Mouse (Mus musculus): ENCODE measurements at regions not wholly inside any gene's neighbourhood (a gene's known extent, or its start where the extent isn't known, plus 50 kb on each side); places are given as distances from the start of the nearest gene placed in this dataset.

DNA sequence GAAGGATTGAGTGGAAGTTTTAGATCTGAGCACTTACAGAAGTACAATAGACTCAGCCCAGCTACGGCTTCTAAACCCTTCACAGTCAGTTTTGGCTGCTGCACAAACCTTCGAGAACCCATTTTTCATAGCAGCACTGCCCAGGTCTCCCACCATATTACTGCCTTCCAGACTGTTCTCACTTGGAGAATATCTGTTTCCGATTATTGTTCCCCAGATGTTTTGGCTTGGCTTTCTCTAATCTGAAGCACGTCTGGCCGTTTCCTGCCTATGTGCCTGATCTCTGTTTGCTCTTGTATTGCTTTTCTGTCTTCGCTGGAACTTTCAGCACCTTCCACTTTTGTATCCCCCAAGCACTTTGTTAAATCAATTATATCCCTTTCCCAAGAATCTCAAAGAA lies 368.0 kb downstream of the Mllt3 start:
- no peak for DNase-seq

DNA sequence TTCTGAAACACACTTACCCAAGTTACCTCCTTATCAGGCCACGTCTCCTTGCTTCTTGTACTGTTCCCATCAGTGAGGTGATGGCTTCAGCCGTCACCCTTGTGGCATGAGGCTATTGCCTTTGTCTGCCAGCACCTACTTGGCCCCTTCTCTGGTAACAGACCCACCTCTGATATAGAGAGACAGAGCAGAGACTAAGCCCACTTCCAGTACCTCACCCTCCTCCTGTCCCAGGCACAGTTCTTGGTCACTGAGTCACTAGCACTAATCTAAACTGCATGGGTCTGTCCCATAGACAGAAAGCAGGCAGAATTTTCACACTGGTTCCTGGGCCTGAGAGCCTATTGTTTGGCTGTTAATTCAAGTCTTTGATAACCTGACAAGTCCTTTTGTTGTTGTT lies 370.3 kb downstream of the Mllt3 start:
- no peak for DNase-seq

DNA sequence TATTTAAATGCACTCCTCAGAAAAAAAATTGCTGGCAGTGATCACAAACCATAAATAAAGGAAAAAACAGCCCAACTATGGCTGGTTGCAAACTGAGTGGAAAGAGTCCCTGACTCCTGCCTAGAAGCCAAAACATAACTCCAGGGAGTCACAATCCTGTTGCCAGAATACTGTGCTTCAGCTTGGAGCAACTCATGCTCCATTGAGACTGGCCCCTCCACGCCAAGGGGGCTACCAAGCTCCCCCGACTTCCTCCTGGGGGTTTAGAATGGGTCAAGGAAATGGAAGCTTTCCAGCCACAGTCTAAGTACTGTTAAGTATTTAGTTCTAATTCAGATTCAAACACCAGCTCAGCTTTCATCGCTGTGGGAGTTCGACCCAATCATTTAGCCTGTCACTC lies 374.8 kb downstream of the Mllt3 start:
- no peak for DNase-seq

DNA sequence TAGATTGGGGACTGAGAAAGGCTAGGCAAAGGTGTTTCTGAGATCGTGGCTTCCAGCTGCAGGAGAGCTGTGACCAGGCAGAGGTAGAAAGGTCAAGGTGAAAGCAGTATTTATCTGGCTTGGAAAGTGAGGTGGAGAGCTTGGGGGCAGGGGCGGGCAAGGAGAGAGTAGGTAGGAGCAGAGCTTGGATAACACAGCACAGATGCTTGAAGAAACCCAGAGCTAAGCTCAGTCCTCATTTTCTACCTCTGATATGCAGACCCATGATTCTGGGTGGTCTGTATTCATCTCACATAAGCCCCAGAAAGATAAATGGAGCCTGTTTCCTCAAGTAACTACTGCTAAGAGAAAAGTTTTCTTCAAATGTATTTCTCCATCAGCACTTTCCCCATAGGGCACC lies 375.3 kb downstream of the Mllt3 start:
- no peak for DNase-seq

DNA sequence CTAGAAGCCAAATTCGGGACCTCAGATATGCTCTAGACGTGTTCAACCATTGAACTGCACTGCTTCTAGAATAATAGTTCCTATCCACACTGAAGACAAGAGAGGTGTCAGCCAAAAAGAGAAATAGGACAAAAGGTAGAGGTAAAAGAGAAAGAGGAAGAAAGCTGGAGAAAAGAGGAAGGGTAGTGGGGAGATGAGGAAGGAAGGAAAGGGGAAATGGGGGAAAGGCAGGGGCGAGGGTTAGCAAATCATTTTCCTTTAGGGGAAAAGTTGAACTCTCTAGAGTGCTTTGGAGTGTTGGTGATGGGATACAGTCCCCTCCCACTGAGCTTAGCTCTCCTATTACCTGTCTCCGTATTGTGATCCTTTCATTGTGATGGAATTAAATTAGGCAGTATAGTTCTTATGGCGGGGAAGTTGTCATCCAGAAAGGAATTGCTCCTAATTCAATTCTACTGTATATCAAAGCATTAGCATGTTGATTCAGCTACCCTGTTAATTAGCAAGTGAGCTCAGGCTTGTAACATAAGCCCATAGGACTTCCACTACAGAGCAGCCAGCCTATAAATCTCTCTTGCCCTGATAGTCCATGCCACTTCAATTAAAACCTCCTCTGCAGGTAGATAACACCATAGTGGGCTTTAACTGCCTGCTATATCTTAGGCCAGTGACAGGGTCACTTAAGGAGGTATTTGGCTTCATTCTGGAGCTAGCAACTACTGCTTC lies 379.6 kb downstream of the Mllt3 start:
- DNase-seq: no peak

DNA sequence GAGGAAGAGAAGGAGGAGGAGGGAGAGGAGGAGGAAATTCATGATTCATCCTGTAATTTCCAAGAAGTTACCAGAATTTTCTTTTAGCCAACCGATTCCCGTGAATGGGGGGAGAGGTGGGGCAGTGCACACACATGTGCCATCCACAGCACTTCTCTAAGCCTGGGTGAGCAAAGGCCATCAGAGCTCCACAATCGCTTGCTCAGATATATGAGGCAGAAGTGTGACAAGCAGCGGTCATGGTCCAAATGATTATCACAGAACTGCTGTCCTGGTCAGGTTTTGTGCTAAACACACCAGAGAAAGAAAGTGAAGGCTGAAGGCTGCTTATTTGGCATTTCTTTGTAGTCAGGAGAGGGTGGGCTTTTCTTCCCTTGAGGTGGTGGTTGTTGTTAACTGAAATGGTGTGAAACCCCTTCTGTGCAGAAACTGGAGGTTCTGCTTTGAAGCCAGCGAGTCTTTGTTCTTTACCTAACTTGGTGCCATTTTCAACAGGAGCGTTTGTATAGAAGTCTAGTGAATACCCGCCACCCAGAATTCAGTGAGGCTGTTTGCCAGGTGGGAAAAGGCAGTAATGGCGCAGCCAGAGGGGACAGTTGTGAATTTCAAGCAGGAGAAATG lies 380.7 kb downstream of the Mllt3 start:
- no peak for DNase-seq

DNA sequence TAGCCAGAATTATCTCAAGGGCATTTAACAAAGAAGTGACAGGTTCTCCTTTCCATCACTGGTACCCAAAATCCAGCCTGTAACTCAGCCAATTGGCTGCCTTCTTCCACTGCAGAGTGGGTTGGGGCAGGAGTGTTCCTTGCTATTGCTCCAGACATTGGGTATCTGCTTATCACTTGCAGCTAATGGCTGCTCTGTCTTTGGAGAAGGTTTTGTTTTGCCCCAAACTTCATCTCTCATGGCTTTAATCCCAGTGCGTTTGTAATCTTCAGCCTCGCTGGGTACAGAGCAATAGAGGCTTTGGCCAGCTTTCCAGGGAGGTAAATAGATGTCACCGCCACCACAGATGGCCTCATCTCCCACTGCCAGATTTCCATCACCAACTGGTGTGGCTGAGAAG lies 381.9 kb downstream of the Mllt3 start:
- DNase-seq: no peak

DNA sequence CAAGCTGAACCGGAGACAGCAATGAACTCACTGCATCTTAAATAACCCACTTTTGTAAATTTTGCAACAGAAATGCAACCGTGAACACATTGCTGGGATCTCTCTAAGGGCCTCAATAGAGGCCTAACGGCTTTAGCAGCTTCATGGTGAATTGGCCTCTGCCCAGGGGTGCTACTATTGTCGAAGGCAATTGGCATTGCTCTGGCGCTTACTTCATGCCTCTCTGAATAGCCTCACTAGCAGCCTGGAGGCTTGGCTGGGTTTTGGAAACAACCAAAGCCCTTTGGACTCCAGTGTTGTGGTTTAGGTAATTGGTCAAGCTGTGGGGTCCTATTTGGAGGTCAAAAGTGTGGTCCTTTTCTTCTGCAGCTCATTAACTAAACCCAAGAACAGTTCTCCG lies 382.3 kb downstream of the Mllt3 start:
- no peak for DNase-seq

DNA sequence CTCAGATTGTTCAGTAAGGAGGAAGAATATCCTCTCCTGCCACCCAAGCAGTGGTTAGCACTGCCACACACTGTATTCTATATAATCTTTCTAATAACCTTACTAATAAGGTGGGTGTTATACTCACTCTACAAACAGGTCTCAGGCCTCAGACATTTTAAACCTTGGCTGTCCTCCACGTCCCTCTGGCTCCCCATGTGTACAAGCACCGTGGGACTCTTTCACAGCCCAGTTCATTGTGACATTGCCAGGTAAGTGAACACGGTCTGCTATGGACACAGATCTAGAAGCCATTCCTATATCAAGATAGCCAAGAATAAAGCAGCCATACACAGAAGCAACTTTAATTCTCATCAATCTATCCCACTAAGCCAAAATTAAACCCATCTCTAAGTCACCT lies 382.8 kb downstream of the Mllt3 start:
- DNase-seq: no peak

DNA sequence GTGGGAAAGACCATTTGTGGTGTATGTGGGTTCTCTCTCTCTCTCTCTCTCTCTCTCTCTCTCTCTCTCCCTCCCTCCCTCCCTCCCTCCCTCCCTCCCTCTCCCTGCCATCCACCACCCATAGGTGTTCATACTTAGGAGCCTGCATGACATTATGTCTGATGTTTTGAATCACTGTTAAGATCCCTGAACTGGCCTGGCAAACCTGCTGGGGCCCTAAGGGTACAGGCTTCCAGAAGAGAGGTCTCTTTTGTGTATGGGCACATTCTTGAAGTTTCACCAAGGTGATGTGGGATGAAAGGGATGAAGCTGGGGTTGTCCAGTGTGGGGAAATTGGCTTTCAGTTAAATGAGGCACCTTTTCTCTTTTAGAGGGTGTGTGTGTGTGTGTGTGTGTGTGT lies 384.2 kb downstream of the Mllt3 start:
- no peak for DNase-seq

DNA sequence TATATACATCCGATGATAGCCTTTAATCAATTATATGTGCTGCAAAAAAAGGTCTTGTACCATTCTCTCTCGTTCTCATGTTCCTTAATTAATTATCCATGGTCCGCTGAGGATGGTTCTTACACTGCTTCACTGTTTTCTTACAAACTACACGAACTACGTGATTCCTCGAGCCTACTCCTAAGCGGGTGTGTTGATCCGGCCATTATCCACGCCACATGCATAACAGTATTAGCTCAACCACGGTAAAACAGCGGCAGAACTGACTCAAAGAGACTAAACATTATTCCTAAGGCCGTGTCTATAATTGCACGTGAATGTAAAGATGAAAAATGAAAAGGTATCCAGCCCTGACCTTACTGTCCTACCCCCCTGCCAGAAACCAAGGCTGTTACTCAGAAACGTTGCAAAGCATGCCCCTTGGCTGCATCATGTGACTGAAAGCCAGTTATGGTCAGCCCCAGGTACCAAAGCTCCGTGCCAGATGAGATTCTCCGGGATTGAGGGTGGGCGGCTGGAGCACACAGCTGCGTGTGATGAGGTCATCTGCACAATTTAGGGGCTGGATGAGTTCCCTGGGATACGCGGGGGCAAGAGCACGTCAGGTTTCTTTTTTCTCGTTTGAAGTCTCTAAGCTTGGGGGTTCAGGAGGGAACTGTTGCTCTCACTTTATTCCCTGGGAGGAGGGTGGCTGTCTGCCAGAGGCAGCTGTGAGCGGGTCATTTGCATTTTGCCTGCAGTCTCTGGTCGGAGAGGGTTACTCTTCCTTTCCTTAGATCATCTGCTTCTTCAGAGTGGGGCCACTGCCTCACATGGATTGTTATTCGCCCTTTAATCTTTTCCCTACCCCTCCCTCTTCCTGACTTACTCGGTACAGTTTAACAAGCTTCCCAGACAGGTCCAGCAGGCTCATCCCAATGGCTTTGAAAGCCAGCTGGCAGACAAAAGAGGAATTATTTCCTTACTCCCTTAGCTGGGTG lies 384.9 kb downstream of the Mllt3 start:
- peak; percentile 47 for DNase-seq

DNA sequence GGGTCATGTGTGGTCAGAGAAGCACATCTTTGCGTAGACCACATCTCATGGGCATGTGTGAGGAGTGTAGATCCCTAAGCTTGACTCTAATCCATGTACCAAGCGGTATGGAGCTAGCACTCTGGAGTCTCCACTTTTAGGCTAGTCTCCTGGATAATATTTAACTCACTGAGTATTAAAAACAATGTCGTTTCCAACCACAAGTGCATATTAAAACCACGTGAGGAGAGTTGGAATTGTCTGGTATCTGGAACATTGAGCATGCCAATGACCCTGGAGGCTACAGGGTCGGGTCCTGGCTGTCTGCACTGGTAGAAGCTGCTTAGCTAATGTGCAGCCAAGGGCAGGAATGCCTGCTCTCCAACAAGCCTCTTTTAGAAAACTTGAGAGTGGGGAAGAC lies 391.2 kb downstream of the Mllt3 start:
- DNase-seq: no peak

DNA sequence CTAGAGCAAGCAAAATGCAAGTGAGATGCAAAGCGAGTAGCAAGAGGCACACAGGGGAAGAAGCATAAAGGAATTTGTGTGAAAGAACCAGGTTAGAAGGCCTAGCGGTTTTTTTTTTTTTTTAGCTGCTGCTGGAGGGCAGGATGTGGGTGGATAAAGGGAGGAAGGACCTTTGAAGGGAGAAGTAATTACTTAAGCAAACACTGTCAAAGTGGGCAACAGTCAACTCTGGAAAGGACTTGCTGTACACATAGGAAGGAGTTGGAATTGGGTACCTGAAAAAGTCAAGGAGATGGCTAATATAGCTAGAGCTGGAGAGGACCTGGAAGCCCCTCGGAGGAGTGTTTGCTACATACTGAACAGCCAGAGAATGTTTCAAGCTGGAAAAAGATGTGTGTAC lies 391.6 kb downstream of the Mllt3 start:
- DNase-seq: no peak

DNA sequence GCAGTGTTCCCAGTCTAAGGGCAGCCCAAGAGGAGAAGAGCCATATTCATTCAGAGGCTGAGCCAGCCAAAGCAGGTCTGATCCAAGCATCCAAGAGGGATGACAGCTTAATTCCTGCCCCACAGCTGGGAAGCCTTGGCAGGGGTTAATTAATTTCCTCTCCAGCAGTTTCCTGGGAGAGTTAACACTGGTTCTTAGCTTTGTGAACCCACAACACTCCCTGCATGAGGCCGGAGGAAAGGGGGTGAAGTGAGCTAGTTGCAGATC lies 394.9 kb downstream of the Mllt3 start:
- DNase-seq: no peak

DNA sequence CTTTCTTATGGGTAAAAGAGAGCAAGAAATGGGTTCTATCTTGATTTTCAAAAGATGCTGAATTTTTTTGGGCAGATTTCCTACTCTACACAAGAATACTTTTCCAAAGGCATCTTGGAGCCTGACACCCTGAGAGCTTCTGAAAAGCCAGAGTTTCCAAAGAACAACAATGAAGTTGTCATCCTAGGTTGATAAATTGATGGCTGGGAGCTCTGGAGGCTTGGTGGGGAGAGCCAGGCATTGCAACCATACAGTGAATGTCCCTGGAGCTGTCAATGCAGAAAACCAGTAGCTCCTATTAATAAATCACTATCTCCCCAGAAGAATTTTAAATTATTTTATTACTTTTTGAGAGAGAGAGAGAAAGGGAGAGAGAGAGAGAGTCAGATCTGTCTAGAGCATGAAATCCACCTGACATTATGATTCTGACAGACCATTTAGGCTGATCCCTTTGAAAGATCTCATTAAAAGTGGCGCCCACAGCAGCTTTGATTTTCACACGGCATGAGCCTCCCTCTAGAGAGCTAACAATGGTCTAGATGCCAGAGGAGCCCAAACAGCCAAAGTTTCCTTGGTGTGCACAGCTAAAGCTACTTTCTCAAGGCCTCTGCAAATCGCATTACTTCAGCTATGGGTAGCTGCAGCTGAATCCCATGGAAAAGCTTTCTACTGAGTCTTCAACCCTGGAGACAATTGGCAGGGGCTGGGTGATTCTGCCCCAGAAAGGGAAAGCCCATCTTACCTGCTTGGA lies 395.4 kb downstream of the Mllt3 start:
- DNase-seq: no peak

DNA sequence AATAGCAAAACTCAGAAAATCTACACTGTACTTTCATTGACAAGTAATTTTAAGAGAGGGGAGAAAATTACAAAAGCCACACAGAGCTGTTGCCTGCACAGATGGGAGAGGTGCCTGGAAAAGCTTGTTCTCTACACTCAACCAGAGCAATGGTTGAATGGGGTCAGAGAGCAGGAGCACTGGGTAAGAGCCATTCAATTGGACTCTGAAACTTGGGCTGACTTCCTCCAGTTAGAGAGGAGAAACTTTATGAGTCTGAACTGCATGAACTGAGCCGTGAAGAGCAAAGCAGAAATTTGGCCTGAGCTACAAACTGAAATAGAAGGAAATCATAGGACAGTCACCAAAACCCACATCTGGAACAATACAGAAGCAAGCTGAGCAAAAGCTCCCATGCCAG lies 380.8 kb upstream of the Slc24a2 start:
- DNase-seq: no peak

DNA sequence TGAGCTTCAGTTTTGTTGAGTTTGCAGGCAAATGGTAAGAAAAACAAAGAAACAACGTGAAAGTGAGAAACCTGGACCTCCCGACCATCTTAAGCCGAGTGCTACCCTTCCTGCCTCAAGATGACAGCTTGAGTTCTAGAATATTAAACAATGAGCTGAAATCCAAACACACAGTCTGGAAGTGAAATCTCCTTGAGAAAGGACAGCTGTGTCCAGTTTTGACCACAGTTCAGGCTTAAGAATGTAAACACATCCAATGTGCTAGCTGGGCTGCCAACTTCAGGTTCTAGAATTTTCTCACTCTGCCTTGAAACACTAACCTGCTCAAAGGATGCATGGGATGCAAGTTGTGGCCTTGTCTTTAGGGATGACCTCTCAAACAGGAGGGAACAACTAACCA lies 363.4 kb upstream of the Slc24a2 start:
- DNase-seq: no peak

DNA sequence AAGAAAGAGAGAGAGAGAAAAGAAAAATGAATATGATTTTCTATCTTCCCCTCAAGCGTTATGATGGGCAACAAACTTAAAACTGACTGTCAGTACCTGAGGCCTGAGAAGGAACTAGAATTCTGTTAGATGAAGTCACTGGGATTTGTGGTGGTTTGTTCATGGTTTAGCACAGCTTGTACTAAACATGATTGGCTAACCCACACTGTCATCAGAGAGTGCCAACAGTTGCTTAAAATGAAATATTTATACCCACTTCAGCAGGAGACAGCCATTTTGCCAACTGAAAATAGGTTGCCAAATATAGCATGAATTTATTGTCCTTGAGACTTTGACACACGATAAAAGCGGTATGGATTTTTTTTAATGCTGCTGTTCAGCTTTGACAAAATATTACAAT lies 360.5 kb upstream of the Slc24a2 start:
- DNase-seq: no peak

DNA sequence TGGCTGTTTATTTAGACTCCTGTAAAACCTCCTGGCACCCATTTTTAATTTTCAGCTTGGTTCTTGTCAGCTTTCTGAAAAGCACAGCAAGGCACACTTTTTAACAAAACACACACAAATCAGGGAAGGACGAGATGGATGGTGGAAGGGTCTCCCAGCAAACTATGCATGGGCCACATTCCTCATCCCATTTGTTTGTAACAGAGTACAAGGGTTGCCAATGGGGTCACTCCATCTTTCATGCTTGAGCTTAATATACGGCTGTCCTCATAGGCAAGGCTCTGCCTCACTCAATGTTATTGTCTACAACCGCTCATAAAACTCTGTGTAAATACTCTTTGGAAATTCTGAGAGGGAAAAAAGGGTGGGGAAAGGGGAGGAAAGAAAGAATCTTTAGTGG lies 347.9 kb upstream of the Slc24a2 start:
- DNase-seq: no peak

DNA sequence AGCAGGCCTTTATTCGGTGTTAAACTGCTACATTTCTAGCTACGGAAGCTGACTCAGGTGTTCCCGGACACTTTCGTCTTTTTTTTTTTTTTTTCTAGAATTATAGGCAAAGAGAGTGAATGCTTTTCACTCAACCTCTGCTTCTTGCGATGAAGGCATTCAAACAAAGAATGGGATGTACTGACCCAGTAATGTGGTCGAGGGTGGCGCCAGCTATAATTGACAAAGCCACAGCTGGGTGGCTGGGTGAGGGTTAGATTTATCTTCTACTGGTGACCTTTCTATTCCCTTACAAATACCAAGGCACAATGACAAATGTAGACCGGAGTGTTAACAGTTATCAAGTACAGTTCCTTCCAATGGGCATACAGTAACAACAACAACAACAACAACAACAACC lies 340.7 kb upstream of the Slc24a2 start:
- no peak for DNase-seq

DNA sequence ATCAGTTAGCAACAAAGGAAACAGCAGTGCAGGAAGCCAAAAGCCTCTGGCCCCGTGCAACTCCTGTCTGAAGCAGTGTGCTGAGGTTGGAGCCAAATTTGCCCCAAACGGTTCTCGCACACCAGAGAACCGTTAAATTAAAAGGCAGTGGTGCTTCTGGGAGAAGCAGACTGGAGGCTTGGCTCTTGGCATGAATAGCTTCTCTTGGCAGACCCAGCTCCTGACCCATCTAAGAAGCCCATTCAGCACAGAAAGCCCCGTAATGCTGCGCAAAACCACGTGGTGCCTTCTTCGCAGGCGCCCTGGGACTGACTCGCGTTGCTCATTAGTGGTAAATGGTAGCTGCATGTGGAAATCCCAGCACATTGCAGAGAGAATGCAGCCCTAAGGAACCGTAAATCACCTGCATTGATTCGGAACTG lies 340.2 kb upstream of the Slc24a2 start:
- DNase-seq: peak; percentile 7

DNA sequence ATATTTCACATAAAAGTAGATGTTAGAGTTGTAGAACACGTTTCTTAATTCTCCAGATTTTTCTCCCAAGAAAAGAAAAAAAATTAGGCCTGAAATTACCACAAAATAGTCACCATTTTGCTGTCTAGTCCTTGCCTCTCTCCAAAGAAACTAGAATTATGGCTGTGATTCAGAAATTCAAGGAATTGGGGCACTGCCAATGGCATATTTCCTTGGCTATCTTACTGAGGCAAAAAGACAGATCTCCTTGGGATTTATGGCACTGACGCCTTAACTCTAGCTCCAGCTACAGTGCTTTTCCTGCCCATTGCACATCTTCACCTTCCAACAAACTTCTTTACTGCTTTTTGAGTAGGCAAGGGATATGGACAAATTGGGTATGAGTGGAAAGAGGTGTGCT lies 336.3 kb upstream of the Slc24a2 start:
- DNase-seq: no peak

DNA sequence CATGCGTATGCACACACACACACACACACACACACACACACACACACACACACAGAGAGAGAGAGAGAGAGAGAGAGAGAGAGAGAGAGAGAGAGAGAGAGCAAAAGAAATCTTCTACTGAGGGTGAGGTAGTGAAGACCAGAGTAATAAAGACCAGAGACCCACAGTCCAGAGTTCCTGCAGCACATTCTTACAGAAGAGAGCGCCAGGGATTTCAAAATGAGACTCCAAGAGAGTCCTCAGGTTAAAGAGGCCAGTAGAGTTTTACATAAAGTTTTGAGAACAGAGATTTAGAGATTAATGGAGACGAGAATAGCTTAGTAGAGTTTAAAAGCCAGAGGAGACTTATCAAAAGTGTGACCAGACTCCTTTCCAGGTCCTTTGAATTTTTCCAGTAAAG lies 324.6 kb upstream of the Slc24a2 start:
- no peak for DNase-seq

Measured in right cerebral cortex, postnatal 14 days (tissue).